Mouse (Mus musculus) liver, embryonic 14.5 days (tissue): ENCODE data around the gene Sec14l3.

Source experiments
- CTCF ChIP-seq: IDR thresholded peaks from 2 replicates; pipeline ENCODE4 v1.5.1; 2016; ENCODE audit warnings: antibody characterized with exemption, low read depth, control low read depth
- EP300 ChIP-seq: IDR thresholded peaks from 2 replicates; pipeline ENCODE4 v1.6.1; 2016; ENCODE audit warnings: antibody characterized with exemption, low read depth

- TF ChIP-seq CTCF (no peak), EP300 (no peak)
These were observed 32.5 kb downstream of the Sec14l3 start for GRCm38 (mm10) chr11:4097091-4097621.
